Mouse (Mus musculus): ENCODE data around the gene Bcat1.

Bcat1 gene

GRCm38 (mm10) chr6:144944435-144945365 lies 131.3 kb downstream of the Bcat1 start:
- no peak for DNase-seq (ENCODE audit: low read depth, low spot score)

Data from retina, adult 2 months (tissue).